Mouse (Mus musculus): ENCODE measurements around the gene Lmo2.

- no peak for TF ChIP-seq EP300 (IDR thresholded peaks at IDR 0.05; ENCODE audit: insufficient read depth, low read depth, low read length)
- TF ChIP-seq POLR2A (IDR thresholded peaks at IDR 0.05; ENCODE audit: insufficient read depth, low read length), result no peak
Observed at GRCm38 (mm10) chr2:103959574-103959973, 1.8 kb downstream of the Lmo2 start.
